Mouse (Mus musculus) C2C12 (cell line): ENCODE data around the gene Mbd4.

Experiments used
- CEBPB ChIP-seq: IDR thresholded peaks from one replicate; pipeline ENCODE4 v1.6.1; 2011; ENCODE audit warnings: low read depth, mild to moderate bottlenecking, control low read depth, moderate library complexity
- CTCF ChIP-seq: IDR thresholded peaks from one replicate; pipeline ENCODE4 v1.5.1; 2011; ENCODE audit not compliant: control insufficient read depth, insufficient read depth, insufficient read length
- FOSL1 ChIP-seq: IDR thresholded peaks from one replicate; pipeline ENCODE4 v1.8.0; 2011; ENCODE audit warnings: mild to moderate bottlenecking, low read length; ENCODE audit not compliant: poor library complexity, insufficient read depth, severe bottlenecking
- MAX ChIP-seq: IDR thresholded peaks from one replicate; pipeline ENCODE4 v1.6.1; 2011; ENCODE audit warnings: mild to moderate bottlenecking, control low read depth
- MYOD1 ChIP-seq: IDR thresholded peaks from one replicate; pipeline ENCODE4 v1.6.1; 2011; ENCODE audit warnings: low read depth; ENCODE audit not compliant: control insufficient read depth, insufficient read length
- MYOG ChIP-seq: IDR thresholded peaks from one replicate; pipeline ENCODE4 v1.6.1; 2011; ENCODE audit not compliant: control insufficient read depth, insufficient read length; ENCODE audit errors: extremely low read depth
- USF1 ChIP-seq: IDR thresholded peaks from one replicate; pipeline ENCODE4 v1.6.1; 2011; ENCODE audit warnings: low read depth, mild to moderate bottlenecking, control low read depth, moderate library complexity

- no peak for TF ChIP-seq MAX
- no peak for TF ChIP-seq CTCF
- no peak for TF ChIP-seq MYOG
- no peak for TF ChIP-seq USF1
- no peak for TF ChIP-seq FOSL1
- no peak for TF ChIP-seq CEBPB
- no peak for TF ChIP-seq MYOD1
Observed at GRCm38 (mm10) chr6:115860027-115860556, 6.9 kb upstream of the Mbd4 start.
